ENCODE assay signal across 8 mouse cellular contexts in the genomic region with DNA sequence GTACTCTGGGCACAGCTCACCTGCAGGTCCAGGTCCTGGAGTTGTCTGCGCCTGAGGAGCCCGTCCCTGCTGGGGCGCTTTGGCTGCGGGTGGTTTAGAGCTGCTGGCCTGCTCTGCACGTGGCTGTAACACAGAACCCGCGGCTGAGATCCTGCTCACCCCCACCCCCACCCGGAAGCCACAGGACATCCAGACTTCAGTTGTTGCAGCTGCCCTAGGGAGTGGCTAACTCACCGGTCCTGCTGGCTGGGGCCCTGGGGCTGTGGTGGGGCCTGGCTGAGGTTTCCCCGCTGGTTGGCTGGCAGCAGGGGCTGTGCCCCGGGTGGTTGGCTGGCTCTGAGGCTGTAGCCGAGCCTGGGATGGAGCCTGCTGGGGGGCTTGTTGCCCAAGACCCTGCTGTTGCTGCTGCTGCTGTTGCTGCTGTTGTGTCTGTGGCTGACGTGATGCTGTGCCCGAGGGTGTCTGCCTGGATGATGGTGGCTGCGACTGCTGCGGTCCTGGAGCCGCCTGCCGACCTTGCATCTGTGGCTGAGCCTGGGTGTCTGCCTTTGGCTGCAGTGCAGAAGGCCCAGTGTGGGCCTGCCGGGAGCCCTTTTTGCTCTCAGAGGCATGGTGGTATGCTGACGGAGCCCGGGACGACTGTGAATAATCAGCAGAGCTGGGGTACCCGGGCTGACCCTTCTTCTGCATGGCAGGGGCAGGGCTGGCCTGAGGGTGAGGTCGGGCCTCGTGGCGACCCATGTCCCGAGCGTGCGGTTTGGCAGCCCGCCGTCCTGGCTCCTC. TPM values are rescaled to one million over a fixed set of nuclear protein-coding genes. Genes with fewer than 3 reads are reported as not detected.
DNase-seq lines count a peak whose midpoint lies in the region; ATAC-seq and TF ChIP-seq lines count a peak whose summit lies in the region.

No protein-coding gene starts in this region.

- peak overlapping the region; percentile 22; the same call in 1 of the 2 replicates for H3K4me3 ChIP-seq in hindbrain, embryonic 10.5 days
- no peak overlapping the region for H3K4me3 ChIP-seq in hindbrain, embryonic 14.5 days (replicated peaks; ENCODE audit: low read length)
- peak overlapping the region; percentile 2; the same call in 1 of the 2 replicates for H3K4me3 ChIP-seq in embryonic facial prominence, embryonic 15.5 days (replicated peaks)
- peak overlapping the region; percentile 54 for H3K4me3 ChIP-seq in liver, embryonic 12.5 days
- no peak overlapping the region for H3K4me3 ChIP-seq in stomach, postnatal 0 days (ENCODE audit: low read depth, low read length)

- peak; percentile 40 for DNase-seq in hindbrain, embryonic 10.5 days (ENCODE audit: low spot score)
- no peak for DNase-seq in hindbrain, embryonic 14.5 days (ENCODE audit: low spot score)
- peak; percentile 77 for DNase-seq in ES-CJ7 (ENCODE audit: low read depth, low spot score)
- DNase-seq in stomach, postnatal 0 days (ENCODE audit: low spot score), result peak; percentile 89
- no peak for DNase-seq in left cerebral cortex, postnatal 10 days (ENCODE audit: extremely low spot score in 1 of 2, low spot score in 2 of 2)
- no peak for DNase-seq in heart, postnatal 25 days (ENCODE audit: low spot score)

- H3K9me3 ChIP-seq in hindbrain, embryonic 10.5 days, result no peaks in the 10 kb centered on the region
- H3K9me3 ChIP-seq in hindbrain, embryonic 14.5 days (ENCODE audit: control insufficient read depth, low read length), result no peaks in the 10 kb centered on the region
- no peaks in the 10 kb centered on the region for H3K9me3 ChIP-seq in embryonic facial prominence, embryonic 15.5 days (replicated peaks)
- no peaks in the 10 kb centered on the region for H3K9me3 ChIP-seq in liver, embryonic 12.5 days (replicated peaks)
- no peaks in the 10 kb centered on the region for H3K9me3 ChIP-seq in stomach, postnatal 0 days (ENCODE audit: control insufficient read depth, low read length)

- ATAC-seq in hindbrain, embryonic 14.5 days (ENCODE audit: low FRiP score), result no peak
- peak; percentile 62; the same call in 1 of the 2 replicates for ATAC-seq in embryonic facial prominence, embryonic 15.5 days (ENCODE audit: insufficient number of reproducible peaks, low FRiP score, low TSS enrichment, low read depth)
- peak; percentile 80 for ATAC-seq in liver, embryonic 12.5 days
- ATAC-seq in stomach, postnatal 0 days (ENCODE audit: low FRiP score, low TSS enrichment), result peak; percentile 84

- no peak for TF ChIP-seq CTCF in stomach, postnatal 0 days (IDR thresholded peaks at IDR 0.05; ENCODE audit: low read depth)

- 30% methylated on average over 31 of the region's 31 CpGs for WGBS in hindbrain, embryonic 10.5 days
- 34% methylated on average over 31 of the region's 31 CpGs for WGBS in hindbrain, embryonic 14.5 days
- 24% methylated on average over 31 of the region's 31 CpGs for WGBS in embryonic facial prominence, embryonic 15.5 days
- 39% methylated on average over 31 of the region's 31 CpGs for WGBS in liver, embryonic 12.5 days (ENCODE audit: insufficient replicate concordance)
- WGBS in stomach, postnatal 0 days, result 47% methylated on average over 31 of the region's 31 CpGs

- peak overlapping the region; percentile 83 for H3K27ac ChIP-seq in hindbrain, embryonic 10.5 days
- no peak overlapping the region for H3K27ac ChIP-seq in hindbrain, embryonic 14.5 days
- H3K27ac ChIP-seq in embryonic facial prominence, embryonic 15.5 days (replicated peaks), result peak overlapping the region; percentile 56; the same call in 1 of the 2 replicates
- peak overlapping the region; percentile 79 for H3K27ac ChIP-seq in liver, embryonic 12.5 days
- peak overlapping the region; percentile 74 for H3K27ac ChIP-seq in stomach, postnatal 0 days (replicated peaks)

- H3K4me2 ChIP-seq in hindbrain, embryonic 14.5 days (replicated peaks), result no peak overlapping the region
- peak overlapping the region; percentile 26 for H3K4me2 ChIP-seq in embryonic facial prominence, embryonic 15.5 days (replicated peaks)
- H3K4me2 ChIP-seq in liver, embryonic 12.5 days, result peak overlapping the region; percentile 73
- peak overlapping the region; percentile 32 for H3K4me2 ChIP-seq in stomach, postnatal 0 days (replicated peaks; ENCODE audit: low read depth)

- peaks cover 22% of the 10 kb centered on the region for H3K27me3 ChIP-seq in hindbrain, embryonic 10.5 days (ENCODE audit: insufficient read depth, poor library complexity, severe bottlenecking)
- no peaks in the 10 kb centered on the region for H3K27me3 ChIP-seq in hindbrain, embryonic 14.5 days (ENCODE audit: control insufficient read depth, insufficient read depth, low read length)
- H3K27me3 ChIP-seq in embryonic facial prominence, embryonic 15.5 days, result no peaks in the 10 kb centered on the region
- H3K27me3 ChIP-seq in liver, embryonic 12.5 days (replicated peaks), result peaks cover 9% of the 10 kb centered on the region
- H3K27me3 ChIP-seq in stomach, postnatal 0 days (ENCODE audit: control insufficient read depth, insufficient read depth, low read length), result no peaks in the 10 kb centered on the region

- H3K36me3 ChIP-seq in hindbrain, embryonic 10.5 days, result peaks cover 49% of the 10 kb centered on the region; the same call in 1 of the 2 replicates
- peaks cover 70% of the 10 kb centered on the region for H3K36me3 ChIP-seq in hindbrain, embryonic 14.5 days (replicated peaks; ENCODE audit: control insufficient read depth, insufficient read depth)
- H3K36me3 ChIP-seq in embryonic facial prominence, embryonic 15.5 days, result no peaks in the 10 kb centered on the region
- H3K36me3 ChIP-seq in liver, embryonic 12.5 days, result peaks cover 31% of the 10 kb centered on the region
- no peaks in the 10 kb centered on the region for H3K36me3 ChIP-seq in stomach, postnatal 0 days (ENCODE audit: control insufficient read depth, insufficient read depth, low read length)

- no peak overlapping the region for H3K9ac ChIP-seq in hindbrain, embryonic 14.5 days
- no peak overlapping the region for H3K9ac ChIP-seq in embryonic facial prominence, embryonic 15.5 days
- peak overlapping the region; percentile 71 for H3K9ac ChIP-seq in liver, embryonic 12.5 days
- H3K9ac ChIP-seq in stomach, postnatal 0 days (ENCODE audit: low read length), result peak overlapping the region; percentile 36

- intact Hi-C loops in left cerebral cortex, postnatal 10 days (cut with DNase I), result no loop called here
- intact Hi-C loops in heart, postnatal 25 days (cut with DNase I), result no loop called here

- TF ChIP-seq EP300 in stomach, postnatal 0 days (optimal IDR thresholded peaks at IDR 0.05), result no peak

- H3K4me1 ChIP-seq in hindbrain, embryonic 10.5 days (replicated peaks), result peaks cover 35% of the 10 kb centered on the region
- peaks cover 3% of the 10 kb centered on the region; the same call in 1 of the 2 replicates for H3K4me1 ChIP-seq in hindbrain, embryonic 14.5 days (replicated peaks; ENCODE audit: control insufficient read depth, insufficient read depth, low read length)
- peaks cover 25% of the 10 kb centered on the region for H3K4me1 ChIP-seq in embryonic facial prominence, embryonic 15.5 days
- H3K4me1 ChIP-seq in liver, embryonic 12.5 days, result peaks cover 66% of the 10 kb centered on the region
- no peaks in the 10 kb centered on the region; the same call in 1 of the 2 replicates for H3K4me1 ChIP-seq in stomach, postnatal 0 days (replicated peaks; ENCODE audit: control insufficient read depth, insufficient read depth)

RNA-seq across cellular contexts. Expression of a gene that starts 10.6 kb away (rescaled TPM):
- polyA plus RNA-seq in hindbrain, embryonic 10.5 days (2016; fragmentation: Nextera tagmentation; extraction: Ambion mirVana), result 77.0 and 83.8 TPM in 2 replicates
- polyA plus RNA-seq in hindbrain, embryonic 14.5 days (2014; fragmentation: Nextera tagmentation; extraction: Ambion mirVana), result 44.8 and 48.7 TPM in 2 replicates
- 48.3 and 51.2 TPM in 2 replicates for polyA plus RNA-seq in embryonic facial prominence, embryonic 15.5 days (2015; fragmentation: Nextera tagmentation; extraction: Ambion mirVana)
- 199 and 215 TPM in 2 replicates for polyA plus RNA-seq in liver, embryonic 12.5 days (2016; fragmentation: Nextera tagmentation; extraction: Ambion mirVana)
- 35.4 and 38.4 TPM in 2 replicates for polyA plus RNA-seq in stomach, postnatal 0 days (2015; fragmentation: Nextera tagmentation; extraction: Ambion mirVana)
- 10 to 100 TPM; 30.7 to 41.3 TPM for total RNA-seq in left cerebral cortex, postnatal 10 days (2021)
- 10 to 100 TPM; 43.1 to 45.4 TPM for total RNA-seq in heart, postnatal 25 days (2021)

RNA-seq across cellular contexts. Expression of a gene that starts 21.8 kb away (rescaled TPM):
- polyA plus RNA-seq in hindbrain, embryonic 10.5 days (2016; fragmentation: Nextera tagmentation; extraction: Ambion mirVana), result 36.6 and 39.1 TPM in 2 replicates
- 49.9 and 50.9 TPM in 2 replicates for polyA plus RNA-seq in hindbrain, embryonic 14.5 days (2014; fragmentation: Nextera tagmentation; extraction: Ambion mirVana)
- 28.7 and 34.9 TPM in 2 replicates for polyA plus RNA-seq in embryonic facial prominence, embryonic 15.5 days (2015; fragmentation: Nextera tagmentation; extraction: Ambion mirVana)
- 96.6 and 101 TPM in 2 replicates for polyA plus RNA-seq in liver, embryonic 12.5 days (2016; fragmentation: Nextera tagmentation; extraction: Ambion mirVana)
- 13.8 and 15.7 TPM in 2 replicates for polyA plus RNA-seq in stomach, postnatal 0 days (2015; fragmentation: Nextera tagmentation; extraction: Ambion mirVana)
- total RNA-seq in left cerebral cortex, postnatal 10 days (2021), result 10 to 100 TPM; 91.1 to 94.2 TPM
- total RNA-seq in heart, postnatal 25 days (2021), result 100 to 1,000 TPM in 1 of 2 experiments, 10 to 100 TPM in 1; 90.1 to 112 TPM

RNA-seq across cellular contexts. Expression of a gene that starts 24.7 kb away (rescaled TPM):
- polyA plus RNA-seq in hindbrain, embryonic 10.5 days (2016; fragmentation: Nextera tagmentation; extraction: Ambion mirVana), result 0.34 and 0.39 TPM in 2 replicates
- polyA plus RNA-seq in hindbrain, embryonic 14.5 days (2014; fragmentation: Nextera tagmentation; extraction: Ambion mirVana), result not detected in 2 replicates
- polyA plus RNA-seq in embryonic facial prominence, embryonic 15.5 days (2015; fragmentation: Nextera tagmentation; extraction: Ambion mirVana), result 3.1 and 3.5 TPM in 2 replicates
- polyA plus RNA-seq in liver, embryonic 12.5 days (2016; fragmentation: Nextera tagmentation; extraction: Ambion mirVana), result 14.5 and 15.7 TPM in 2 replicates
- polyA plus RNA-seq in stomach, postnatal 0 days (2015; fragmentation: Nextera tagmentation; extraction: Ambion mirVana), result 4.4 and 4.8 TPM in 2 replicates
- not detected for total RNA-seq in left cerebral cortex, postnatal 10 days (2021)
- total RNA-seq in heart, postnatal 25 days (2021), result not detected

RNA-seq across cellular contexts. Expression of a gene that starts 52.0 kb away (rescaled TPM):
- 2.4 and 3.4 TPM in 2 replicates for polyA plus RNA-seq in hindbrain, embryonic 10.5 days (2016; fragmentation: Nextera tagmentation; extraction: Ambion mirVana)
- polyA plus RNA-seq in hindbrain, embryonic 14.5 days (2014; fragmentation: Nextera tagmentation; extraction: Ambion mirVana), result 2.4 and 2.9 TPM in 2 replicates
- 4.0 and 5.0 TPM in 2 replicates for polyA plus RNA-seq in embryonic facial prominence, embryonic 15.5 days (2015; fragmentation: Nextera tagmentation; extraction: Ambion mirVana)
- polyA plus RNA-seq in liver, embryonic 12.5 days (2016; fragmentation: Nextera tagmentation; extraction: Ambion mirVana), result 2.2 and 2.5 TPM in 2 replicates
- 2.8 and 2.9 TPM in 2 replicates for polyA plus RNA-seq in stomach, postnatal 0 days (2015; fragmentation: Nextera tagmentation; extraction: Ambion mirVana)
- 1 to 10 TPM; 1.8 to 2.0 TPM for total RNA-seq in left cerebral cortex, postnatal 10 days (2021)
- 1 to 10 TPM; 1.8 TPM for total RNA-seq in heart, postnatal 25 days (2021)

RNA-seq across cellular contexts. Expression of a gene that starts 55.9 kb away (rescaled TPM):
- 24.9 and 30.7 TPM in 2 replicates for polyA plus RNA-seq in hindbrain, embryonic 10.5 days (2016; fragmentation: Nextera tagmentation; extraction: Ambion mirVana)
- polyA plus RNA-seq in hindbrain, embryonic 14.5 days (2014; fragmentation: Nextera tagmentation; extraction: Ambion mirVana), result 17.7 and 18.2 TPM in 2 replicates
- polyA plus RNA-seq in embryonic facial prominence, embryonic 15.5 days (2015; fragmentation: Nextera tagmentation; extraction: Ambion mirVana), result 38.4 and 40.5 TPM in 2 replicates
- polyA plus RNA-seq in liver, embryonic 12.5 days (2016; fragmentation: Nextera tagmentation; extraction: Ambion mirVana), result 22.1 and 22.6 TPM in 2 replicates
- 48.5 and 49.5 TPM in 2 replicates for polyA plus RNA-seq in stomach, postnatal 0 days (2015; fragmentation: Nextera tagmentation; extraction: Ambion mirVana)
- total RNA-seq in left cerebral cortex, postnatal 10 days (2021), result 10 to 100 TPM; 16.8 to 18.7 TPM
- total RNA-seq in heart, postnatal 25 days (2021), result 10 to 100 TPM in 1 of 2 experiments, 1 to 10 TPM in 1; 9.4 to 10.7 TPM

Comparison
In these comparisons a context has a peak if more than half of its experiments do, and no peak if none do; other contexts are left out.
1. DNase-seq: peak in hindbrain, embryonic 10.5 days (single experiment), ES-CJ7 (single experiment) and stomach, postnatal 0 days (single experiment); none in hindbrain, embryonic 14.5 days (single experiment), left cerebral cortex, postnatal 10 days (0 of 2) and heart, postnatal 25 days (single experiment).
2. H3K4me3 ChIP-seq: peak in hindbrain, embryonic 10.5 days (single experiment), embryonic facial prominence, embryonic 15.5 days (single experiment) and liver, embryonic 12.5 days (single experiment); none in hindbrain, embryonic 14.5 days (single experiment) and stomach, postnatal 0 days (single experiment).
3. H3K9ac ChIP-seq: peak in liver, embryonic 12.5 days (single experiment) and stomach, postnatal 0 days (single experiment); none in hindbrain, embryonic 14.5 days (single experiment) and embryonic facial prominence, embryonic 15.5 days (single experiment).